Mouse (Mus musculus) liver, postnatal 0 days (tissue): Measurements from ENCODE around the gene Uvrag. TPM values are rescaled to one million over a fixed set of nuclear protein-coding genes. Genes with fewer than 3 reads are reported as not detected.

Source experiments
- ATAC-seq: fragments of 200-750 bp; cut with Nextera tagmentation; 2 replicates; pipeline ENCODE4 v1.8.0; 2017; ENCODE audit warnings: mild to moderate bottlenecking, moderate library complexity
- DNase-seq: peaks from one replicate; pipeline ENCODE4 v3.0.0-alpha.2; 2016
- H3K27ac ChIP-seq: fragments of 300-500 bp; sonication (generic); 2 replicates; pipeline ENCODE4 v1.5.1; 2014; ENCODE audit warnings: antibody characterized with exemption, moderate library complexity, mild to moderate bottlenecking, low read depth
- H3K27me3 ChIP-seq: fragments of 300-500 bp; sonication (generic); 2 replicates; pipeline ENCODE4 v1.6.1; 2014; ENCODE audit warnings: low read length, control low read depth, mixed read lengths; ENCODE audit not compliant: insufficient read depth
- H3K36me3 ChIP-seq: fragments of 300-500 bp; sonication (generic); replicated peaks from 2 replicates; pipeline ENCODE4 v1.6.1; 2014; ENCODE audit warnings: mild to moderate bottlenecking, control low read depth, low read length, moderate library complexity, mixed read lengths; ENCODE audit not compliant: insufficient read depth
- H3K4me1 ChIP-seq: fragments of 300-500 bp; sonication (generic); 2 replicates; pipeline ENCODE4 v1.6.1; 2014; ENCODE audit warnings: antibody characterized with exemption, mild to moderate bottlenecking, control low read depth; ENCODE audit not compliant: insufficient read depth
- H3K4me2 ChIP-seq: fragments of 300-500 bp; sonication (generic); 2 replicates; pipeline ENCODE4 v1.6.1; 2014; ENCODE audit warnings: low read depth, mild to moderate bottlenecking, low read length, moderate library complexity, mixed read lengths
- H3K4me3 ChIP-seq: fragments of 300-500 bp; sonication (generic); 2 replicates; pipeline ENCODE4 v1.5.1; 2014; ENCODE audit warnings: low read depth, low read length
- H3K9ac ChIP-seq: fragments of 300-500 bp; sonication (generic); replicated peaks from 2 replicates; pipeline ENCODE4 v1.6.1; 2014; ENCODE audit warnings: mild to moderate bottlenecking, moderate library complexity
- H3K9me3 ChIP-seq: fragments of 300-500 bp; sonication (generic); 2 replicates; pipeline ENCODE4 v1.6.1; 2016; ENCODE audit warnings: mild to moderate bottlenecking, control low read depth, low read length, mixed read lengths
- CTCF ChIP-seq: sonication (generic); IDR thresholded peaks from 2 replicates; pipeline ENCODE4 v1.5.1; 2016; ENCODE audit warnings: antibody characterized with exemption, low read depth
- EP300 ChIP-seq: IDR thresholded peaks from 2 replicates; pipeline ENCODE4 v1.6.1; 2016; ENCODE audit warnings: antibody characterized with exemption, low read depth, mild to moderate bottlenecking
- WGBS: fragments of 180-500 bp; shearing (Covaris S2); extraction: QIAGEN DNeasy Blood & Tissue Kit; methylation state at CpG from one replicate; pipeline ENCODE4 v1.1.7; 2014; ENCODE audit not compliant: insufficient replicate concordance; 5-methylcytosine and 5-hydroxymethylcytosine counted together
- polyA plus RNA-seq: library from polyadenylated mRNA; unstranded; fragments of >200 nt; fragmentation: Nextera tagmentation; extraction: Ambion mirVana; gene quantifications from 2 replicates; pipeline ENCODE4 v1.2.1, GENCODE M21; 2015

Uvrag gene
- polyA plus RNA-seq, 1 experiment from 2014 or later: 11.9 TPM

DNA sequence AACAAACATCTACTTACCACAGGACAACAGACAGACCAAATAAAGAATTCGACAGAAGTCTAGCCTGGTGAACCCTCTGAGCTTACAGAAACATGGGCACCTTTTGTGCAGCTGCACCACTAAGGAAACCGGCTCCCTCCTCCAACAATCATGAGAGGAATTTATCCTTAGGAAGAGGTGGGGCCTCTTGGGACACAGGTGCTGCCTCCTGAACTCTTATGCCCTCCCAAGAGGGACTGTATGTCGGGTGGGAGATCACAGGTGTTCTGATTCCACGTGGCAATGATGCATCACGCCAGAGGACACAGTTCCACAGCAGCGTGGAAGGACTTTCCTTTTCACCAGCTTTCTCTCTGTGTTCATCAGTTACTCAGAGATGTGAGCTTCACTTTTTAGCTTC, 146.8 kb downstream of the Uvrag start:
- Histone ChIP-seq H3K4me1 (peaks cover 2% of the 10 kb centered on the region; the same call in 1 of the 2 replicates), H3K9me3 (no peaks in the 10 kb centered on the region), H3K4me3 (no peak overlapping the region), H3K36me3 (peaks cover 8% of the 10 kb centered on the region; the same call in 1 of the 2 replicates), H3K4me2 (no peak overlapping the region), H3K27ac (no peak overlapping the region), H3K9ac (no peak overlapping the region), H3K27me3 (no peaks in the 10 kb centered on the region)
- TF ChIP-seq CTCF: no peak
- TF ChIP-seq EP300: no peak
- DNase-seq (no peak), ATAC-seq (no peak)
- WGBS: 59% methylated on average over 6 of the region's 6 CpGs

DNA sequence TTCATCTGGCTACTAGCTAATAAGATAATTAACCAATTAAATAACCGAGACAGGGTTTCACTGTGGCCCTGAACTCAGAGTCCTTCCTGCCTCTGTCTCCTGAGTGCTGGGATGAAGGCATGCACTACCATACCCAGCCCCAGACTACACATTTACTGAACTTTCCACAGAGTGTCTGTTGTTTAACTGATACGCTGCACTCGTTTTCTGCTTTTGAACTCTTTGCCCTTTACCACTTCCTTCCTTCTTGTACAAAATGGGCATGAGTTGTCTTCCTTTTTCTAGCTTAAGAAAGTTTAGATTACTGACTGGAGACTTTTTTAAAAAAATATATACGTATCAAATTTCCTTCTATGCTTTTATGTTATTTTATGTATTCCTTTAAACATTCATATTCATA, 147.5 kb downstream of the Uvrag start:
- no peak for TF ChIP-seq CTCF
- no peak for TF ChIP-seq EP300
- H3K27ac ChIP-seq: no peak overlapping the region
- no peak overlapping the region for H3K4me3 ChIP-seq
- ATAC-seq (no peak), DNase-seq (no peak)
- 35% methylated on average over 4 of the region's 4 CpGs for WGBS
- no peak overlapping the region for H3K4me2 ChIP-seq
- H3K4me1 ChIP-seq: peaks cover 2% of the 10 kb centered on the region; the same call in 1 of the 2 replicates
- H3K9ac ChIP-seq: no peak overlapping the region
- H3K9me3 ChIP-seq: no peaks in the 10 kb centered on the region
- H3K36me3 ChIP-seq: peaks cover 11% of the 10 kb centered on the region; the same call in 1 of the 2 replicates
- no peaks in the 10 kb centered on the region for H3K27me3 ChIP-seq

DNA sequence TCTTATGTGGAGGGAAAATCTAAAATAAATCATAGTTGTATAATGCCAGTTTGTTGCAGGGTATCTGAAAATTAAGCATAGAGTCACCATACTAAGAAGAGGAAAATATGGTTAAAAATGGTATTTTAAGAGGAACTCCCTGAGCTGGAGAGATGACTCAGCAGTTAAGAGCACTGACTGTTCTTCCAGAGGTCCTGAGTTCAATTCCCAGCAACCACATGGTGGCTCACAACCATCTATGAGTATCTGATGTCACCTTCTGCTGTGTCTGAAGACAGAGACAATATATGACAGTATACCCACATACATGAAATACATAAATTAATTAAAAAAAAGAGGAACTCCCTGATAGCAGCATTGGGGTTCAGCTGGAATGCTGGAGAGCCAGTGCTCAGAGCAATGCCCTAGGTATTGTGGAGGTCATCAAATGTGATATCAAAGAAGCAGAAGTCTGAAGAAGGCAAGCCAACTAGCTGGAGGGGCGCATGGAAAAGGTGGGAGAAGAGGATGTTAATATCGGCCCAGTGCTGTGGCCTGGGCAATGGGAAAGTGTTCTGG, 149.7 kb downstream of the Uvrag start:
- H3K27ac ChIP-seq: no peak overlapping the region
- no peaks in the 10 kb centered on the region for H3K9me3 ChIP-seq
- no peaks in the 10 kb centered on the region for H3K27me3 ChIP-seq
- TF ChIP-seq CTCF (no peak), EP300 (no peak)
- H3K4me1 ChIP-seq: peaks cover 2% of the 10 kb centered on the region; the same call in 1 of the 2 replicates
- whole genome bisulfite sequencing: 87% methylated on average over 2 of the region's 2 CpGs
- ATAC-seq: no peak
- H3K4me3 ChIP-seq: no peak overlapping the region
- peaks cover 22% of the 10 kb centered on the region for H3K36me3 ChIP-seq
- no peak overlapping the region for H3K9ac ChIP-seq
- H3K4me2 ChIP-seq: no peak overlapping the region
- no peak for DNase-seq

DNA sequence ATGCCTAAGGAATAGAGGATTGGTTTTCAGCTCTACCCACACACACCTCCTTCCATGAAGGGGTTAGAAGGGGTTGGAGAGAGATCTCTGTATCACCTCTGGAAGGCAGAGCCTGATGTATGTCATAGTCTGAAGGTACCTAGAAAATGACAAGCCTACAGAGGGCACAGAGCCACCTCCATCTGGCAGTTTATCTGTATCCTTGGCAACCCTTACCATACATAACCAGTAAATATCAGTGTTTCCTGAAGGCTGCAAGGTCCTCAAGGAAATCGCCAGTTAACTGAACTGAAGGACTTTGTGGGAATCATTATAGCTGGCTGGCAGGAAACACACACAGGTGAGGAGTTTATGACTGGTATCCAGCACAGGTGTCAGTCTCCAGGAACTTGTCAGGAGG, 150.4 kb downstream of the Uvrag start:
- 63% methylated on average over 1 of the region's 1 CpGs for WGBS
- DNase-seq (no peak), ATAC-seq (no peak)
- TF ChIP-seq EP300 (no peak), CTCF (no peak)
- no peaks in the 10 kb centered on the region for H3K9me3 ChIP-seq
- H3K4me3 ChIP-seq: no peak overlapping the region
- H3K36me3 ChIP-seq: peaks cover 27% of the 10 kb centered on the region
- H3K9ac ChIP-seq: no peak overlapping the region
- H3K27ac ChIP-seq: no peak overlapping the region
- no peaks in the 10 kb centered on the region for H3K27me3 ChIP-seq
- H3K4me2 ChIP-seq: no peak overlapping the region
- peaks cover 2% of the 10 kb centered on the region; the same call in 1 of the 2 replicates for H3K4me1 ChIP-seq

DNA sequence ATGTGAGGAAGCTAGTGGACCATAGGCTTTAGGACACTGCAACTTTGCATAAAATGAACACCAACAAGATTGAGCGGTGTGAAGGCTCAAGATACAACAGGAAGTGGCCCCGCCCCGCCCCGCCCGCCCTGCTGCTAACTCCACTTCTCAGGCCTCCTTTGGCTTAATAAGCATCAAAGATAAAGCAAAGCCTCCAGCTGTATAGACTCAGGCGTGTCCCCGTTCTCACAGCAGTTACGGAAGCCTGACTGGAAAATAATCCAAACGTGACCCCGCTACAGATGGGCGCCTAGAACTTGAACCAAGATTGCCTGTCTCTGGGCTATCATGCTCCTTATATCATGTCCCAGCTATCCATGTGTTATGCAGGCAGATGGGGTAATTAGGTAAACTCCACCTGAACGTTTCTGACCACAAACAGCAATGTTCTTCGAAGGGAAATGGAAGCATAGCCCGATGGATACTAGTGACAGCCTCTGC, 153.9 kb downstream of the Uvrag start:
- DNase-seq (no peak), ATAC-seq (peak; percentile 68; the same call in 1 of the 2 replicates)
- H3K27ac ChIP-seq: no peak overlapping the region
- H3K9me3 ChIP-seq: no peaks in the 10 kb centered on the region
- peaks cover 32% of the 10 kb centered on the region for H3K36me3 ChIP-seq
- TF ChIP-seq EP300 (no peak), CTCF (no peak)
- 69% methylated on average over 14 of the region's 14 CpGs for WGBS
- no peak overlapping the region for H3K4me3 ChIP-seq
- H3K4me2 ChIP-seq: no peak overlapping the region
- H3K27me3 ChIP-seq: no peaks in the 10 kb centered on the region
- H3K9ac ChIP-seq: no peak overlapping the region
- H3K4me1 ChIP-seq: no peaks in the 10 kb centered on the region

DNA sequence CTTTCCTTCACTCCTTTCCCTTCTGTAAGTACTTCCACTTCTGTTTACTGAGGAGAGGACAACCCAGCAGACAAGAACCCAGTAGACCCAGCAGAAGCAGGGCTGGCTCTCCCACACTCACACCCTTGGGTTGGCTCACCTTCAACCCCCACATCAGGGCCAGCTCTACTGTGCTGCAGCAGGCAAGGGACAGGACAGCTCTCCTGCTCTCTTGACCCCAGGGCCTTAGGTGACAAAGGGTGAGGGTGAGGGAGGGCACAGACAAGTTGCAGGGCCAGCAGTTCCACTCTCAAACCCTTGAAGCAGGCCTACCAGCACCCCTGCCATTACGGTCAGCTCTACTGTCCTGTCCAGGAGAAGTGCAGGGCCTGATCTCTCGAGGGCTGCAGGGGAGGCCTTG, 155.0 kb downstream of the Uvrag start:
- WGBS: 73% methylated on average over 2 of the region's 2 CpGs
- no peaks in the 10 kb centered on the region for H3K4me1 ChIP-seq

DNA sequence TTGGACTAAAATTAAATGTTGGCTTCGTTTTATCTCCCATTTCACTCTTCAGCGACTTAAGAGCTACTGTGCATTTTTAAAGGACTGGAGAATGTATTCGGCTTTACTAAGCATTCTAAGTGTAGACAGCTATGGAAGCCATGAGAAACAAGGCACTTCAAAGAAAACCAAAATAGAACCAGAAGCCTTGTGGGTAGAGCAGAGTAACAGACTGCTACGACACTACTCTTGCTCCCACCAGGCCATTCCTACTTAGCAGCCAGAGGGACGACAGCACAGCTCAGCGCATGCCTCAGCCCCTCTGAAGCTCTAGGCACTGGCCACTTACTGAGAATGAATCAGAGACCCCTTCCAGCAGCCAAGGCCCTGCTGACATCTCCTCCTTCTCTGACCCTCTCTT, 155.5 kb downstream of the Uvrag start:
- peaks cover 30% of the 10 kb centered on the region for H3K36me3 ChIP-seq
- no peak for TF ChIP-seq CTCF
- no peaks in the 10 kb centered on the region for H3K4me1 ChIP-seq
- 0 out of 2 replicates have a peak overlapping the region, but pooled peaks have one; percentile 2 for H3K27ac ChIP-seq
- no peak for DNase-seq
- H3K27me3 ChIP-seq: no peaks in the 10 kb centered on the region
- no peak overlapping the region for H3K4me3 ChIP-seq
- no peak overlapping the region for H3K9ac ChIP-seq
- 73% methylated on average over 6 of the region's 6 CpGs for WGBS
- H3K4me2 ChIP-seq: no peak overlapping the region
- H3K9me3 ChIP-seq: no peaks in the 10 kb centered on the region
- ATAC-seq: no peak

More for the DNA sequence above, 155.0 kb downstream of the Uvrag start:
- H3K4me3 ChIP-seq: no peak overlapping the region
- ATAC-seq (no peak), DNase-seq (no peak)
- H3K27me3 ChIP-seq: no peaks in the 10 kb centered on the region
- H3K27ac ChIP-seq: no peak overlapping the region
- H3K9ac ChIP-seq: no peak overlapping the region
- TF ChIP-seq EP300: no peak
- no peak for TF ChIP-seq CTCF
- H3K4me2 ChIP-seq: no peak overlapping the region
- H3K9me3 ChIP-seq: no peaks in the 10 kb centered on the region
- peaks cover 30% of the 10 kb centered on the region for H3K36me3 ChIP-seq
